Mouse (Mus musculus): Measurements from ENCODE around the gene Rnf10.

Rnf10 gene

GRCm38 (mm10) chr5:115194626-115195221 is 78.0 kb downstream of the Rnf10 start:
- DNase-seq (ENCODE audit: low read depth, low spot score) = no peak

- no peak for DNase-seq (ENCODE audit: low read depth, low spot score)
Observed at GRCm38 (mm10) chr5:115193669-115194625, 78.8 kb downstream of the Rnf10 start, which contains the start of gene Cabp1. Gene Cabp1, minus strand, starts transcription at chr5:115194381.

GRCm38 (mm10) chr5:115193226-115193625 is 79.5 kb downstream of the Rnf10 start:
- no peak for DNase-seq (ENCODE audit: low read depth, low spot score)

DNA sequence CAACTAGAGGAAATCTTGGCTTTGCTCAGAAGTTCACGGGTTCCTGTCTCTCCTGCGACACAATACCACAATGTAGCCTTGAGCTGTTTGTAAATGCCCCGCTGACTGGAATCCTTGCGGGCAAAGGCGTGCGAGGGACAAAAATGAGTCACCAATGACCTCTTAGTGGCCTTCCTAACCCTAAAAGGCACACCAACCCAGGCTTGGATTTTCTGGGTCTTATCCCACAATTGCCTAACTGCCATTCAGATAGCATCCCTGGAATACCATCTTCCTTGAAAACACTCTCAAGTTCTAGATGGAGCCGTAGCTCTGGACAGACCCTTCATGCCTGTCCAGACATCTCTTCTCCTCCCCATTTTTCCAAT is 79.9 kb downstream of the Rnf10 start:
- DNase-seq (ENCODE audit: low read depth, low spot score) = no peak

DNA sequence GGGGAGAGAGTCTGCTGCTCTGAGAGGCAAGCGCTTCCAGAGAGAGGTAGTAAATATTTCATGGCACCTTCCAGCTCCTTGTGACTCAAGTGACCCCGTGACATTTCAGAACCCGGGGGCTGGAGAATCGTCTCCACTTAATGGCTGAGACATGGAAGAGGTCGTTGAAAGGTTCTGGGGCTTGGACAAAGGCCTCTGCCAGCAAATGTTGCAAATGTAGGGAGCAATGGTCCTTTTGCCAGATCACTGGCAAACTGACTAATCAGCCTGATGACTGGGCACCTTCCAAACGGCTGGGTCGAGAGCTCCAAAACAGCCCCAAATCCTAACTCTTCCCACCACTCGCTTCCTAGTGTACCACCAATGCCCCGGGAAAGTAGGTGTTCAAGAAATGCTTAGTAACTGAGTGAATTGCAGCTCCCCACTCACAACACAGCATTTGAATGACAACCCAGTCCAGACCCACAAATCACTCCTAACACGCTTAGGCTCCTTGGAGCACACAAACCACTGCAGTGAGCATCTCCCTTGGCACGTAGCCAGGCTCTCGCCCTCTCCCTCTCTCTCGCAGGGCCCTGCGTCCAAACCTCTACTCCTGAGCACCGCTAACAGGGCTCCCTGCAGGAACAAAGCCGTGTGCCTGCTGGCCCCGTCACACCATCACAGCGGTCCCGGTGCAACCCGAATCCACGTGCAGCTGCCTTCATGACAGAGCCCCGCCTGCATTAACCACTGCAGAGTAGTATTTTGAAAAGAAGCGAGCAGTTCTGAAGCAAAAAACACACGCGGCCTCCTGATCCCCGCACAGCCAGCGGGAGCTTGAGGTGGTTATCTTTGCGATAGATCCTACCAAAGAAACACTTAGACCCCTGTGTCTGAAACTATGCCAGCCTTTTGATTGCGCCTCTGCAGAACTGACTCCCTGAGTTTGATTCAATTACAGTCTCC is 80.5 kb downstream of the Rnf10 start:
- DNase-seq (ENCODE audit: low read depth, low spot score) = no peak

Measured in c-Kit-negative CD71-positive TER-119-positive erythroid progenitor cells, embryonic 14.5 days (primary cell).